Comparison of ENCODE assay signal across 36 mouse cellular contexts in genomic region chr6:48737688-48738087, GRCm38 (mm10). TPM values are rescaled to one million over a fixed set of nuclear protein-coding genes. Genes with fewer than 3 reads are reported as not detected.
DNase-seq lines count a peak whose midpoint lies in the region; ATAC-seq and TF ChIP-seq lines count a peak whose summit lies in the region.
"Had no signal": no experiment of that assay in that cellular context is flagged by ENCODE, and none has a peak within 500 bp of the region (broad histone marks: within the 10 kb centered on the region; RNA-seq: fewer than 3 reads in every experiment).

No protein-coding gene starts in this region.

- no peak overlapping the region for H3K4me3 ChIP-seq in heart, embryonic 10.5 days
- H3K4me3 ChIP-seq in megakaryocyte, embryonic 14.5 days (replicated peaks) = peak overlapping the region; percentile 47
- peak overlapping the region in 2 of 3 experiments; percentile 17 to 66 for H3K4me3 ChIP-seq in CH12.LX (replicated peaks in 1 of 3; ENCODE audit: low read depth in 2 of 3, low read length in 2 of 3, poor library complexity in 1 of 3)
- no peak overlapping the region for H3K4me3 ChIP-seq in midbrain, embryonic 16.5 days (ENCODE audit: low read depth, low read length)
- H3K4me3 ChIP-seq: embryonic facial prominence, embryonic 12.5 days; hindbrain, embryonic 10.5 days; hindbrain, embryonic 15.5 days; limb, embryonic 10.5 days; limb, embryonic 15.5 days; myocyte; neural tube, embryonic 13.5 days had no signal

- dilution Hi-C loops in CH12.LX (cut with MboI; ENCODE audit: extremely low pct_ligation_motif_present, extremely low pct_unique_long_range_greater_than_20kb, low sequenced_read_pairs) = no loop called here

- no peak for TF ChIP-seq CTCF in CH12.LX (conservative IDR thresholded peaks at IDR 0.05 in 1 of 2, IDR thresholded peaks at IDR 0.05 in 1 of 2; ENCODE audit: low read depth in 2 of 2, low read length in 2 of 2)

- H3K9me3 ChIP-seq in heart, embryonic 10.5 days = no peaks in the 10 kb centered on the region
- H3K9me3 ChIP-seq in megakaryocyte, embryonic 14.5 days = no peaks in the 10 kb centered on the region; the same call in 1 of the 2 replicates
- H3K9me3 ChIP-seq in CH12.LX (replicated peaks; ENCODE audit: low read length) = peaks cover 7% of the 10 kb centered on the region
- no peaks in the 10 kb centered on the region for H3K9me3 ChIP-seq in midbrain, embryonic 16.5 days (replicated peaks; ENCODE audit: control insufficient read depth, low read length, poor library complexity, severe bottlenecking)
- H3K9me3 ChIP-seq: embryonic facial prominence, embryonic 12.5 days; hindbrain, embryonic 10.5 days; hindbrain, embryonic 15.5 days; limb, embryonic 10.5 days; limb, embryonic 15.5 days; neural tube, embryonic 13.5 days had no signal

- in situ Hi-C loops in CH12.LX (cut with MboI; ENCODE audit: low pct_ligation_motif_present, low pct_unique_long_range_greater_than_20kb, low sequenced_read_pairs) = loop anchor here (5.0 kb wide), 1 partner anchor 35 kb away; no protein-coding TSS in a partner anchor

- peak; percentile 36 to 42 for DNase-seq in heart, postnatal 10 days
- DNase-seq in heart, embryonic 10.5 days (ENCODE audit: low spot score) = no peak
- no peak for DNase-seq in CH12.LX (ENCODE audit: extremely low read depth)
- DNase-seq in naive thymus-derived CD4-positive, alpha-beta T cell, adult 2 months (ENCODE audit: low read depth) = peak; percentile 64
- DNase-seq: adrenal gland, adult 8-10 months; cerebellum, adult 9-10 months; embryo, embryonic 11 days; gastrocnemius, postnatal 25 days; kidney, adult 18-20 months; kidney, postnatal 4 days; lung, embryonic 14.5 days; lung, postnatal 14 days had no signal

- H3K9ac ChIP-seq in CH12.LX (ENCODE audit: insufficient read depth, low read depth) = peak overlapping the region; percentile 72
- no peak overlapping the region for H3K9ac ChIP-seq in midbrain, embryonic 16.5 days (ENCODE audit: low read depth, low read length)
- H3K9ac ChIP-seq: embryonic facial prominence, embryonic 12.5 days; hindbrain, embryonic 15.5 days; limb, embryonic 15.5 days; liver, embryonic 14.5 days; lung, embryonic 14.5 days; neural tube, embryonic 13.5 days had no signal

- no peak for TF ChIP-seq RAD21 in CH12.LX (IDR thresholded peaks at IDR 0.05; ENCODE audit: low read depth, low read length)

- peaks cover 50% of the 10 kb centered on the region for H3K79me2 ChIP-seq in CH12.LX (replicated peaks; ENCODE audit: control insufficient read depth, extremely low read depth, insufficient read depth, poor library complexity, severe bottlenecking)

- 73% methylated on average over 5 of the region's 5 CpGs for WGBS in heart, embryonic 10.5 days
- 86% methylated on average over 5 of the region's 5 CpGs for whole genome bisulfite sequencing in midbrain, embryonic 16.5 days

- no peak for TF ChIP-seq POLR2A in CH12.LX (IDR thresholded peaks at IDR 0.05; ENCODE audit: low read depth, low read length)

- intact Hi-C loops in heart, postnatal 10 days (cut with DNase I) = no loop called here

- H3K4me2 ChIP-seq in CH12.LX (ENCODE audit: insufficient read depth, low read depth, poor library complexity, severe bottlenecking) = peak overlapping the region; percentile 53
- no peak overlapping the region for H3K4me2 ChIP-seq in midbrain, embryonic 16.5 days (ENCODE audit: low read length)
- H3K4me2 ChIP-seq: embryonic facial prominence, embryonic 12.5 days; hindbrain, embryonic 15.5 days; limb, embryonic 15.5 days; lung, embryonic 14.5 days; midbrain, embryonic 11.5 days; neural tube, embryonic 13.5 days had no signal

- no peak for ATAC-seq in megakaryocyte, adult 5-6 weeks (ENCODE audit: poor library complexity, severe bottlenecking)
- no peak for ATAC-seq in midbrain, embryonic 16.5 days
- ATAC-seq: activated CD4-positive, CD25-positive, alpha-beta regulatory T cell, adult 4 months; forebrain, embryonic 14.5 days; inflammation-experienced regulatory T-cells, adult 6 months had no signal

- no peak for TF ChIP-seq EP300 in CH12.LX (IDR thresholded peaks at IDR 0.05; ENCODE audit: low read length)

- peaks cover 15% of the 10 kb centered on the region for H3K4me1 ChIP-seq in heart, embryonic 10.5 days
- H3K4me1 ChIP-seq in megakaryocyte, embryonic 14.5 days = peaks cover 67% of the 10 kb centered on the region
- peaks cover 17 to 61% of the 10 kb centered on the region in 2 experiments for H3K4me1 ChIP-seq in CH12.LX (ENCODE audit: control insufficient read depth in 1 of 2, insufficient read depth in 2 of 2)
- H3K4me1 ChIP-seq in midbrain, embryonic 16.5 days (ENCODE audit: control insufficient read depth, insufficient read depth, low read length) = 0 out of 2 replicates have a peak, but pooled peaks cover 4% of the 10 kb centered on the region

- peaks cover 21% of the 10 kb centered on the region for H3K27me3 ChIP-seq in heart, embryonic 10.5 days (ENCODE audit: insufficient read depth, poor library complexity, severe bottlenecking)
- H3K27me3 ChIP-seq in megakaryocyte, embryonic 14.5 days (replicated peaks) = no peaks in the 10 kb centered on the region
- H3K27me3 ChIP-seq in CH12.LX (replicated peaks) = no peaks in the 10 kb centered on the region
- 0 out of 2 replicates have a peak, but pooled peaks cover 6% of the 10 kb centered on the region for H3K27me3 ChIP-seq in midbrain, embryonic 16.5 days (ENCODE audit: control insufficient read depth, insufficient read depth, low read depth, low read length)

- H3K27ac ChIP-seq in heart, embryonic 10.5 days = no peak overlapping the region
- H3K27ac ChIP-seq in CH12.LX (ENCODE audit: insufficient read depth, low read depth) = peak overlapping the region; percentile 40
- H3K27ac ChIP-seq in midbrain, embryonic 16.5 days (ENCODE audit: low read length) = no peak overlapping the region
- H3K27ac ChIP-seq: embryonic facial prominence, embryonic 12.5 days; hindbrain, embryonic 10.5 days; hindbrain, embryonic 15.5 days; limb, embryonic 10.5 days; limb, embryonic 15.5 days; liver, embryonic 14.5 days; neural tube, embryonic 13.5 days; stomach, postnatal 0 days had no signal

- H3K36me3 ChIP-seq in heart, embryonic 10.5 days = peaks cover 3% of the 10 kb centered on the region; the same call in 1 of the 2 replicates
- peaks cover 23% of the 10 kb centered on the region for H3K36me3 ChIP-seq in megakaryocyte, embryonic 14.5 days (replicated peaks; ENCODE audit: low read length)
- peaks cover 14 to 25% of the 10 kb centered on the region in 2 experiments for H3K36me3 ChIP-seq in CH12.LX (replicated peaks in 1 of 2; ENCODE audit: control insufficient read depth in 1 of 2, insufficient read depth in 1 of 2, low read length in 1 of 2)
- no peaks in the 10 kb centered on the region for H3K36me3 ChIP-seq in midbrain, embryonic 16.5 days (ENCODE audit: control insufficient read depth, insufficient read depth, low read length)
- H3K36me3 ChIP-seq: embryonic facial prominence, embryonic 12.5 days; hindbrain, embryonic 10.5 days; hindbrain, embryonic 15.5 days; limb, embryonic 10.5 days; limb, embryonic 15.5 days; neural tube, embryonic 13.5 days had no signal

RNA-seq across cellular contexts. Expression of gene Gimap1, which starts 1.2 kb away (rescaled TPM):
- total RNA-seq in heart, postnatal 10 days (2021) = 10 to 100 TPM; 19.1 to 20.3 TPM
- polyA plus RNA-seq in heart, embryonic 10.5 days (2016; fragmentation: Nextera tagmentation; extraction: Ambion mirVana) = 14.6 and 19.0 TPM in 2 replicates
- 18.4 and 38.1 TPM in 2 replicates for polyA plus RNA-seq in megakaryocyte, embryonic 14.5 days (2012; ENCODE audit: insufficient read depth, low replicate concordance)
- 5.0 and 5.8 TPM in 2 replicates for total RNA-seq in megakaryocyte, adult 5-6 weeks (2015)
- 5.3 and 14.2 TPM in 2 replicates for total RNA-seq in megakaryocyte, adult 5-6 weeks (2017)
- total RNA-seq in CH12.LX (2012; rRNA removed) = 136 and 144 TPM in 2 replicates
- total RNA-seq in CH12.LX (2014; rRNA removed) = 54.5 and 57.4 TPM in 2 replicates
- polyA plus RNA-seq in CH12.LX (2012; ENCODE audit: insufficient read length, low read depth) = 91.8 and 113 TPM in 2 replicates
- polyA plus RNA-seq in midbrain, embryonic 16.5 days (2015; fragmentation: Nextera tagmentation; extraction: Ambion mirVana) = 5.2 and 5.4 TPM in 2 replicates
- polyA plus RNA-seq: myocyte had no signal

RNA-seq across cellular contexts. Expression of gene Gimap5, which starts 8.3 kb away (rescaled TPM):
- 10 to 100 TPM; 10.1 to 13.3 TPM for total RNA-seq in heart, postnatal 10 days (2021)
- polyA plus RNA-seq in heart, embryonic 10.5 days (2016; fragmentation: Nextera tagmentation; extraction: Ambion mirVana) = 2.7 and 4.0 TPM in 2 replicates
- 12.5 and 21.4 TPM in 2 replicates for polyA plus RNA-seq in megakaryocyte, embryonic 14.5 days (2012; ENCODE audit: insufficient read depth, low replicate concordance)
- 4.7 and 5.7 TPM in 2 replicates for total RNA-seq in megakaryocyte, adult 5-6 weeks (2015)
- 4.5 and 11.2 TPM in 2 replicates for total RNA-seq in megakaryocyte, adult 5-6 weeks (2017)
- total RNA-seq in CH12.LX (2012; rRNA removed) = 82.1 and 82.3 TPM in 2 replicates
- 74.6 and 77.6 TPM in 2 replicates for total RNA-seq in CH12.LX (2014; rRNA removed)
- 56.9 and 59.6 TPM in 2 replicates for polyA plus RNA-seq in CH12.LX (2012; ENCODE audit: insufficient read length, low read depth)
- polyA plus RNA-seq in midbrain, embryonic 16.5 days (2015; fragmentation: Nextera tagmentation; extraction: Ambion mirVana) = 1.3 and 1.5 TPM in 2 replicates
- polyA plus RNA-seq: myocyte had no signal

RNA-seq across cellular contexts. Expression of gene Gimap7, which starts 19.3 kb away (rescaled TPM):
- total RNA-seq in heart, postnatal 10 days (2021) = not detected
- not detected in 2 replicates for polyA plus RNA-seq in heart, embryonic 10.5 days (2016; fragmentation: Nextera tagmentation; extraction: Ambion mirVana)
- polyA plus RNA-seq in megakaryocyte, embryonic 14.5 days (2012; ENCODE audit: insufficient read depth, low replicate concordance) = not detected in 2 replicates
- 1.5 and 3.5 TPM in 2 replicates for total RNA-seq in megakaryocyte, adult 5-6 weeks (2015)
- 3.9 TPM in 2 replicates for total RNA-seq in megakaryocyte, adult 5-6 weeks (2017)
- total RNA-seq in CH12.LX (2012; rRNA removed) (14.5 and 16.3 TPM in 2 replicates), CH12.LX (2014; rRNA removed) (4.2 and 4.3 TPM in 2 replicates)
- polyA plus RNA-seq in CH12.LX (2012; ENCODE audit: insufficient read length, low read depth) = 7.0 and 7.1 TPM in 2 replicates
- polyA plus RNA-seq in midbrain, embryonic 16.5 days (2015; fragmentation: Nextera tagmentation; extraction: Ambion mirVana) = not detected in 2 replicates
- total RNA-seq: adrenal gland, postnatal 4 days; ES-E14; gastrocnemius, adult 18-20 months; gastrocnemius, postnatal 25 days; layer of hippocampus, adult 8-10 months; layer of hippocampus, postnatal 25 days; left cerebral cortex, adult 8-10 months; midbrain, postnatal 0 days had no signal
- polyA plus RNA-seq: embryonic facial prominence, embryonic 12.5 days; forebrain, embryonic 14.5 days; hindbrain, embryonic 10.5 days; hindbrain, embryonic 15.5 days; kidney, embryonic 16.5 days; limb, embryonic 10.5 days; limb, embryonic 15.5 days; lung, embryonic 14.5 days; midbrain, embryonic 11.5 days; midbrain, postnatal 0 days; myocyte; neural tube, embryonic 13.5 days; stomach, postnatal 0 days had no signal

RNA-seq across cellular contexts. Expression of gene Gm28053, which starts 19.3 kb away (rescaled TPM):
- 1 to 10 TPM; 5.0 to 6.6 TPM for total RNA-seq in heart, postnatal 10 days (2021)
- 1.9 and 2.5 TPM in 2 replicates for polyA plus RNA-seq in heart, embryonic 10.5 days (2016; fragmentation: Nextera tagmentation; extraction: Ambion mirVana)
- polyA plus RNA-seq in megakaryocyte, embryonic 14.5 days (2012; ENCODE audit: insufficient read depth, low replicate concordance) = not detected in 2 replicates
- total RNA-seq in megakaryocyte, adult 5-6 weeks (2015) = 0.68 TPM in 1 of 2 replicates, not detected in the other
- 7.3 and 16.2 TPM in 2 replicates for total RNA-seq in megakaryocyte, adult 5-6 weeks (2017)
- total RNA-seq in CH12.LX (2012; rRNA removed) = 10.0 and 12.0 TPM in 2 replicates
- 8.0 and 8.8 TPM in 2 replicates for total RNA-seq in CH12.LX (2014; rRNA removed)
- polyA plus RNA-seq in CH12.LX (2012; ENCODE audit: insufficient read length, low read depth) = 22.7 and 46.9 TPM in 2 replicates
- 0.62 and 1.2 TPM in 2 replicates for polyA plus RNA-seq in midbrain, embryonic 16.5 days (2015; fragmentation: Nextera tagmentation; extraction: Ambion mirVana)
- total RNA-seq: ES-E14; gastrocnemius, postnatal 25 days; midbrain, postnatal 0 days had no signal
- polyA plus RNA-seq: embryonic facial prominence, embryonic 12.5 days; forebrain, embryonic 14.5 days; hindbrain, embryonic 10.5 days; midbrain, postnatal 0 days; myocyte had no signal

RNA-seq across cellular contexts. Expression of gene Gimap6, which starts 29.7 kb away (rescaled TPM):
- 10 to 100 TPM; 73.8 to 74.5 TPM for total RNA-seq in heart, postnatal 10 days (2021)
- 21.3 and 26.0 TPM in 2 replicates for polyA plus RNA-seq in heart, embryonic 10.5 days (2016; fragmentation: Nextera tagmentation; extraction: Ambion mirVana)
- 1.2 and 5.9 TPM in 2 replicates for polyA plus RNA-seq in megakaryocyte, embryonic 14.5 days (2012; ENCODE audit: insufficient read depth, low replicate concordance)
- total RNA-seq in megakaryocyte, adult 5-6 weeks (2015) = 6.2 and 10.6 TPM in 2 replicates
- total RNA-seq in megakaryocyte, adult 5-6 weeks (2017) = 15.7 and 23.1 TPM in 2 replicates
- 78.1 and 88.9 TPM in 2 replicates for total RNA-seq in CH12.LX (2012; rRNA removed)
- 128 and 158 TPM in 2 replicates for total RNA-seq in CH12.LX (2014; rRNA removed)
- polyA plus RNA-seq in CH12.LX (2012; ENCODE audit: insufficient read length, low read depth) = 87.9 and 97.2 TPM in 2 replicates
- 6.2 and 7.2 TPM in 2 replicates for polyA plus RNA-seq in midbrain, embryonic 16.5 days (2015; fragmentation: Nextera tagmentation; extraction: Ambion mirVana)
- polyA plus RNA-seq: myocyte had no signal

Comparison
In these comparisons a context has a peak if more than half of its experiments do, and no peak if none do; other contexts are left out.
1. DNase-seq: peak in heart, postnatal 10 days (2 of 2) and naive thymus-derived CD4-positive, alpha-beta T cell, adult 2 months (single experiment); none in heart, embryonic 10.5 days (single experiment) and CH12.LX (single experiment).
2. H3K4me3 ChIP-seq: peak in megakaryocyte, embryonic 14.5 days (single experiment) and CH12.LX (2 of 3); none in heart, embryonic 10.5 days (single experiment) and midbrain, embryonic 16.5 days (single experiment).